Mouse (Mus musculus): ENCODE results near the gene Clip3. TPM values are rescaled to one million over a fixed set of nuclear protein-coding genes. Genes with fewer than 3 reads are reported as not detected.

Clip3 gene
- polyA plus RNA-seq, 1 experiment from 2014 or later: 53.9 TPM

DNA sequence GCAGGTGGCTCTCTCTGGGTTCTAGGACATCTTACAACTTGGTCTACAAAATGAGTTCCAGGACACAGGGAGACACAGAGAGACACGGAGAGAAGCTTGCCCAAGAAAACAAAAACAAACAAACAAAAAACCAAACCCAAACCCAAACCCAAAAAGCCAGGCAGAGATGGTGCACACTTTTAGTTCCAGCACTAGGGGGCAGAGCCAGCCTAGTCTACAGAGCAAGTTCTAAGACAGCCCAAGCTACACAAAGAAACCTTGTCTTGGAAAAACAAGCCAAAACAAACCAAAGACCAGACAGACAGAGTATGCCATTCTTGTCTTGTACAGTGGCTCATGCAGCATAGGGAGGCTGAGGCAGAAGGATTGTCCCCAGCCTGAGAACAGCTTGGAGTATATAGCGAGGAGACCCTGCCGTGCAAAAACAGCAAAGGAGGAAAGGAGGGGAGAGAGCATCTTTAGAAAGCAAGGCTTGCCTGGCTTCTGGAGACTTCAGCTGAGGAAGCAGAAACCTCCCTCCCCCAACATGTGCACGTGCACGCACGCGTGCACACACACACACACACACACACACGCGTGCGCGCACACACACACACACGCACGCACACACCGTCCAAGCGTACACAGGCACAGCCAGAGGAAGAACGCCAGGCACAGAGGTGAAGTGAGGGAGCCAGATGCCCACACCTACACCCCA lies 14.7 kb downstream of the Clip3 start:
- Histone ChIP-seq H3K4me2 (replicated peaks; ENCODE audit: low read depth, low read length) (no peak overlapping the region), H3K9me3 (ENCODE audit: control insufficient read depth, low read depth, low read length) (no peaks in the 10 kb centered on the region), H3K9ac (replicated peaks; ENCODE audit: low read depth, low read length) (no peak overlapping the region), H3K36me3 (ENCODE audit: control insufficient read depth, insufficient read depth, low read length) (peaks cover 25% of the 10 kb centered on the region), H3K27me3 (ENCODE audit: control insufficient read depth, insufficient read depth, low read length) (no peaks in the 10 kb centered on the region), H3K4me1 (ENCODE audit: control insufficient read depth, insufficient read depth, low read length) (peaks cover 9% of the 10 kb centered on the region), H3K4me3 (ENCODE audit: low read depth, low read length) (no peak overlapping the region), H3K27ac (ENCODE audit: low read length) (no peak overlapping the region)
- WGBS: 88% methylated on average over 16 of the region's 16 CpGs
- no peak for ATAC-seq (ENCODE audit: insufficient number of reproducible peaks, insufficient read depth, low FRiP score, low read depth)

DNA sequence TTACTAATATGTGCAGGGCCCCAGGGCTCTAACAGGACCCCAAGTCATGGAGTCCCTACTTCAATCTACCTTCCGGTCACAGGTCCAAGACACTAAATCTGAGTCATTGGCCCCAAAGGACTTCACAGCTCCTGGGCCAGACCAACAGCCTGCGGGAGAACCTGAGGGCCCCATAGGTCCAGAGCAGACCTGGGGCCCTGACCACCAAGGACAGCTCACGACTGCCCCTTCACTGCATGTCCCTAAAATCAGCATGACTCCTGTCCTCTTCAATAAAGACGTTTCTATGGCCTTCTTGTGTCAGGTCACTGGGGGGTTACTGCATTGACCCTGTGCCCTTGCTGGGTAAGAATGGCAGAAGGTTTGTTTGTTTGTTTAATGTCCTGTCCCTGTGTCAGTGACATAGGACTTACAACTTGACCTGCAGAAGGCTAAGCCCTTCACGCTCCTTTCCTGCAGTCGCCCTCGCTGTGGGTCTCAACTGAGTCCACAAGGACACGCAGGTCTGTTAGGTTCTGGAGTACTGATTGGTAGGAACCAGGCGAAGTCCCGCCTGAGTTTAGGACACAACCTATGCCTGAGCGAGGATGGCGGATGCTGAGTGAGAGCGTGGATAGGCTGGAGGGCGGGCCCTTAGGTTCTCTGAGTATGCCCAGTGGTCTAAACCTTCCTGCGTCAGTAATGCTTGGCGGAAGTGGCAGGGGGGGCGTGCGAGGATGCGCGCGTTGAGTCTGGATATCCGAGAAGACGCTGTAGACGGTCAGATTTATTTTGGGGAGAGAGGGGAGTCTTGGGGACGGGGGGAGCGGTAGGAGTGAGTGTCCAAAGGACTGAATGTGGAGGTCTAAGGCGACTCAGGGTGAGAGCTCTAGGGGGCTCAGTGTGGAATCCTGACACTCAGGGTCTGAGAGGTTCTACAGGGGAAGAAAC lies 16.8 kb downstream of the Clip3 start, which contains the start of gene Alkbh6:
Gene Alkbh6, plus strand, starts transcription at position 642 of the 930 bp plus-strand sequence.
- H3K36me3 ChIP-seq (ENCODE audit: control insufficient read depth, insufficient read depth, low read length): peaks cover 15% of the 10 kb centered on the region
- H3K9ac ChIP-seq (replicated peaks; ENCODE audit: low read depth, low read length): peak within 1 kb of the TSS; percentile 67
- H3K27me3 ChIP-seq (ENCODE audit: control insufficient read depth, insufficient read depth, low read length): no peaks in the 10 kb centered on the region
- ATAC-seq (ENCODE audit: insufficient number of reproducible peaks, insufficient read depth, low FRiP score, low read depth): peak; percentile 99
- peak within 1 kb of the TSS; percentile 57 for H3K4me3 ChIP-seq (ENCODE audit: low read depth, low read length)
- WGBS: 5% methylated on average over 27 of the region's 27 CpGs
- H3K9me3 ChIP-seq (ENCODE audit: control insufficient read depth, low read depth, low read length): no peaks in the 10 kb centered on the region
- peak within 1 kb of the TSS; percentile 28; the same call in 1 of the 2 replicates for H3K27ac ChIP-seq (ENCODE audit: low read length)
- H3K4me2 ChIP-seq (replicated peaks; ENCODE audit: low read depth, low read length): peak within 1 kb of the TSS; percentile 88
- peaks cover 9% of the 10 kb centered on the region for H3K4me1 ChIP-seq (ENCODE audit: control insufficient read depth, insufficient read depth, low read length)

DNA sequence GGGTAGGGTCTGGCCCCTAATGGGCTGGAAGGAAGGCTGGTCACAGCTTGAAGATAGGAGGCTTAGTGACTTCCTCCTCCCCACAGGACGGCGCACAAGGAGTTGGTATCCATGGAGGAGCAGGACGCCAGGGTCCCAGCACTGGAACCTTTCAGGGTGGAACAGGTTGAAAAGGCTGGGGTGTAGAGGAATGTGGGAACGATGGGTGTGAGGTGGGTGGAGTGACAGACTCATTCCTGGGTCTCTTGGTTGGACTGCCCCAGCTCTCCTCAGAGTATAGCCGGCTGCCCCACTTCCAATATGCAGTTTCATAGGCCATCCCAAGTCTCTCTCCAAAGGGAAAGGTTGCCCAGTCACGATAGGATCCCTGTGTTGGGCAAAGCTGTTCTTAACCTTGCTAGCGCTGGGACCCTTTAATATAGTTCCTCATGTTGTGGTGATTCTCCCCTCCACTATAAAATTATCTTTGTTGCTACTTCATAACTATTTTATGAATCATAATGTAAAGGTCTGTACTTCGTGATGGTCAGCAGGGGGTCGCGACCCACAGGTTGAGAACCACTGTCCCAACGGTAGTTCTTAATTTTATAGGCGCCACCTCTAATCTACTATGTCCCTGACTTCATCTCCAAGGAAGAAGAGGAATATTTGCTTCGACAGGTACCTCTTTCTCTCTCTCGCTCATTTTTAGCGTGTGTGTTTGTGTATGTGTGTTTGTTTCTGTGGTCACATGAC lies 18.0 kb downstream of the Clip3 start:
- Histone ChIP-seq H3K27ac (ENCODE audit: low read length) (no peak overlapping the region; the same call in 1 of the 2 replicates), H3K4me3 (ENCODE audit: low read depth, low read length) (peak overlapping the region; percentile 57), H3K9ac (replicated peaks; ENCODE audit: low read depth, low read length) (peak overlapping the region; percentile 67; the same call in 1 of the 2 replicates), H3K27me3 (ENCODE audit: control insufficient read depth, insufficient read depth, low read length) (no peaks in the 10 kb centered on the region), H3K4me1 (ENCODE audit: control insufficient read depth, insufficient read depth, low read length) (peaks cover 16% of the 10 kb centered on the region), H3K36me3 (ENCODE audit: control insufficient read depth, insufficient read depth, low read length) (peaks cover 11% of the 10 kb centered on the region; the same call in 1 of the 2 replicates), H3K9me3 (ENCODE audit: control insufficient read depth, low read depth, low read length) (no peaks in the 10 kb centered on the region), H3K4me2 (replicated peaks; ENCODE audit: low read depth, low read length) (peak overlapping the region; percentile 88)
- 59% methylated on average over 15 of the region's 15 CpGs for WGBS
- ATAC-seq (ENCODE audit: insufficient number of reproducible peaks, insufficient read depth, low FRiP score, low read depth): no peak

DNA sequence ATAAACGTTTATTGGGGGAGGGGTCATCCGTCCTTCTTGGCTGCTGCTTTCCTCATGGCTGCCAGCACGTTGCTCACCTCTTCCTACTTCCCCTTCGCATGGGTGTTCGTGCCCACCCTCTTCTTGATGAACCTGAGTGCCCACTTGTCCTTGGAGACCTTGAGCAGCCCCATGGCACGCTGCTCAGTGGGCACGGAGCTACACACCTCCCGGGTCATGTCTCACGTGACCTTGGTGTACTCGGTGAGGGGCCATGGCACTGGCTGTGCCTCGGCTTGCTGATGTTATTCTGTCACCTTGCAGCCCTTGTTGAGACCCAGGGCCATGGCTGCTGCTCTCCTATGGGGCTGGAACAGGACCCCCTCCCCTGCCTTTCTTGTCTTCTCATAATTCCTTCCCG lies 18.6 kb downstream of the Clip3 start:
- WGBS: 90% methylated on average over 12 of the region's 12 CpGs
- Histone ChIP-seq H3K4me2 (replicated peaks; ENCODE audit: low read depth, low read length) (no peak overlapping the region), H3K27me3 (ENCODE audit: control insufficient read depth, insufficient read depth, low read length) (no peaks in the 10 kb centered on the region), H3K4me1 (ENCODE audit: control insufficient read depth, insufficient read depth, low read length) (peaks cover 19% of the 10 kb centered on the region), H3K4me3 (ENCODE audit: low read depth, low read length) (no peak overlapping the region), H3K9ac (replicated peaks; ENCODE audit: low read depth, low read length) (no peak overlapping the region), H3K9me3 (ENCODE audit: control insufficient read depth, low read depth, low read length) (no peaks in the 10 kb centered on the region), H3K36me3 (ENCODE audit: control insufficient read depth, insufficient read depth, low read length) (peaks cover 11% of the 10 kb centered on the region; the same call in 1 of the 2 replicates), H3K27ac (ENCODE audit: low read length) (no peak overlapping the region)
- ATAC-seq (ENCODE audit: insufficient number of reproducible peaks, insufficient read depth, low FRiP score, low read depth): no peak

DNA sequence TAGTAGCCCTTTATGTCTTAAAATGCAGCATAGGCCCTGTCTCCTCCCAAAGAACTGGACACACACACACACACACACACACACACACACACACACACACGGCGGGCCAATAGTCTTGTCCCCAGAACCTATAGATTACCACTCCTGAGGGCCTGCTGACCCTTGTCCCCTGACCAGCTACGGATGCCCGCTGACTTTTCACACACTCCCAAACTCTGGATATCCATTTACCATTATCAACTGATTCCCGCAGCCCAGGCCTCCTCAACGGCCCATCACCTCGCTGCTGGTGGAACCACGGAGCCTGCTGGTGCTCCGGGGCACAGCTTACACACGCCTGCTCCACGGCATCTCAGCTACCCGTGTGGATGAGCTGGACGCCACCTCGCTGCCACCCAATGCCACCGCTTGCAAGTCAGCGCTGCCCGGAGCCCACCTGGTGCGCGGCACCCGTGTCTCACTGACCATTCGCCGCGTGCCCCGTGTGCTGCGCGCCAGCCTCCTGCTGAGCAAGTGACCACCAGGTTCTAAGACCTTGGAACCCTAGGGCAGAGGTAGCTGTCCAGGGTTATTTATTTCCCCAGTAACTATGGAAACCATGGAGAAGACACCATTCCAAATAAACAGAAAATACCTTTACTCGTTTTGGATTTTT lies 22.3 kb downstream of the Clip3 start:
- Histone ChIP-seq H3K4me3 (ENCODE audit: low read depth, low read length) (no peak overlapping the region), H3K9me3 (ENCODE audit: control insufficient read depth, low read depth, low read length) (no peaks in the 10 kb centered on the region), H3K27ac (ENCODE audit: low read length) (no peak overlapping the region), H3K4me1 (ENCODE audit: control insufficient read depth, insufficient read depth, low read length) (peaks cover 16% of the 10 kb centered on the region), H3K27me3 (ENCODE audit: control insufficient read depth, insufficient read depth, low read length) (no peaks in the 10 kb centered on the region), H3K4me2 (replicated peaks; ENCODE audit: low read depth, low read length) (no peak overlapping the region), H3K9ac (replicated peaks; ENCODE audit: low read depth, low read length) (no peak overlapping the region), H3K36me3 (ENCODE audit: control insufficient read depth, insufficient read depth, low read length) (no peaks in the 10 kb centered on the region; the same call in 1 of the 2 replicates)
- 45% methylated on average over 27 of the region's 27 CpGs for WGBS
- ATAC-seq (ENCODE audit: insufficient number of reproducible peaks, insufficient read depth, low FRiP score, low read depth): no peak

DNA sequence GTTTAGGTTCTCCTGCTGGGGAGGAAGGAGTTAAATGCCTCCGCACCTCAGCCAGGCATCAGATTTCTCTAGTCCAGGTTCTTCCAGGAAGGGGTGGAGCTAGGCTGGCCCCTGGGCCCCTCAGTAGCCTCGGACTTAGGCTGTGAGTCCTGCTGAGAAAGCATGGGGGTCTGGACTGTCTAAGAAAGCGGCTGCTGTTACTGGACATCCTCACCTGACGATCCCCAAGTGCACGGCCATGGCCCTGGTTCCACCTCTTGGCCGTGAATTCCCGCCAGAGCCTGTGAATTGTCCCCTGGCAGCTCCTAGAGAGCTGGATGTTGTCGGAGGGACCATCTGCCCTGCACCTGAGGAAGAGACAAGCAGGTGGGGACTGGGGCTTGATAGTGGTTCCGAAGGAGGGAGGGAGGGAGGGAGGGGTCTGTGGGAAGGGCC lies 23.2 kb downstream of the Clip3 start, which contains the start of gene Syne4:
Gene Syne4, plus strand, starts transcription at position 87 of the 435 bp plus-strand sequence.
- peak within 1 kb of the TSS; percentile 44 for H3K4me2 ChIP-seq (replicated peaks; ENCODE audit: low read depth, low read length)
- peak within 1 kb of the TSS; percentile 30; the same call in 1 of the 2 replicates for H3K27ac ChIP-seq (ENCODE audit: low read length)
- no peaks in the 10 kb centered on the region; the same call in 1 of the 2 replicates for H3K36me3 ChIP-seq (ENCODE audit: control insufficient read depth, insufficient read depth, low read length)
- no peaks in the 10 kb centered on the region for H3K27me3 ChIP-seq (ENCODE audit: control insufficient read depth, insufficient read depth, low read length)
- peak within 1 kb of the TSS; percentile 29; the same call in 1 of the 2 replicates for H3K9ac ChIP-seq (replicated peaks; ENCODE audit: low read depth, low read length)
- H3K9me3 ChIP-seq (ENCODE audit: control insufficient read depth, low read depth, low read length): no peaks in the 10 kb centered on the region
- peak within 1 kb of the TSS; percentile 36 for H3K4me3 ChIP-seq (ENCODE audit: low read depth, low read length)
- ATAC-seq (ENCODE audit: insufficient number of reproducible peaks, insufficient read depth, low FRiP score, low read depth): peak; percentile 80
- under 1% methylated on average over 9 of the region's 9 CpGs for WGBS
- peaks cover 10% of the 10 kb centered on the region; the same call in 1 of the 2 replicates for H3K4me1 ChIP-seq (ENCODE audit: control insufficient read depth, insufficient read depth, low read length)

DNA sequence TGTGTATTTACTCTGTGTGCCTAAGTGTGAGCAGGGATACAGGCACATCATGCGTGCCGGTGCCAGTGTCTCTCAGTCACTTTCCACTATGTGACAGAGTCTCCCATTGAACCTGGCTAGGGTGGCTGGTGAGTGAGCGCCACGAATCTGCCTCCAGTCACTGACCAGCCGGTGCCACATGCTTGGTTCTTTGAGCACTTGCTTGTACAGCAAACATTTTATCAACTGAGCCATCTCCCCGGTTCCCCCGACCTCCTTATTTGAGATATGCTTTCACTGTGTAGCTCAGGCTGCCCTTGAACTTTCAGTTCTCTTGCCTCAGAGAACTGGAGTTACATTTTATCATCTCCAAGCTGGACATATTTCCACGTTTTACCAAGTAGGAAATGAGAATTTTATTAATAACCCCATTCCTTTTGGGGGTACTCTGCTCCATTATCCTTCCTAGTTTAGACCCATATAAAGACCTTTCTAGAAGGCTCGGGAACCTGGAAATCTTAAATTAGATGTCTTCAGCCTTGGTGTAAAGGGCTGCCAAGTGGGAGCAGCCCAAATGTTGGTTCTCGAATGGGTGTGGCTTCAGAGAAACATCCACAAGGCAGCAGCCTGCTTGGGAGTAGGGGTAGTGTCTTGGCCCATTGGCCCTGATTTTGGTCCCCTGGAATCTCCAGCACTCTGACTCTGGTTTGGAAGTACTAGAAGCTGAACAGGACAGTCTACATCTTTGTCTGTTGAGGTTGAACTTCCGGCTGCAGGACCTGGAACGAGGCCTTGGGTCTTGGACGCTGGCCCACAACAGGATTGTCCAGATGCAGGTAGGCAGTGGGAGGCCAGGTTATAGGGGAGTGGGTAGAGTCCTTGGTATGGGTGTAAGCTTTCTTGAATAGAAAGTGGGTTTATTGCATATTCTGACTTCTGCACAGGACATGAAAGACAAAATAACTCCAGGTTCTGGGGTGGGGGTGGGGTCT lies 24.3 kb downstream of the Clip3 start:
- Histone ChIP-seq H3K36me3 (ENCODE audit: control insufficient read depth, insufficient read depth, low read length) (no peaks in the 10 kb centered on the region; the same call in 1 of the 2 replicates), H3K4me3 (ENCODE audit: low read depth, low read length) (peak overlapping the region; percentile 36), H3K4me1 (ENCODE audit: control insufficient read depth, insufficient read depth, low read length) (peaks cover 10% of the 10 kb centered on the region; the same call in 1 of the 2 replicates), H3K9me3 (ENCODE audit: control insufficient read depth, low read depth, low read length) (no peaks in the 10 kb centered on the region), H3K27ac (ENCODE audit: low read length) (0 out of 2 replicates have a peak overlapping the region, but pooled peaks have one; percentile 30), H3K9ac (replicated peaks; ENCODE audit: low read depth, low read length) (no peak overlapping the region), H3K4me2 (replicated peaks; ENCODE audit: low read depth, low read length) (peak overlapping the region; percentile 44), H3K27me3 (ENCODE audit: control insufficient read depth, insufficient read depth, low read length) (no peaks in the 10 kb centered on the region)
- WGBS: 67% methylated on average over 13 of the region's 13 CpGs
- ATAC-seq (ENCODE audit: insufficient number of reproducible peaks, insufficient read depth, low FRiP score, low read depth): no peak

Data from stomach, embryonic 14.5 days (tissue).